Mouse (Mus musculus): Measurements from ENCODE around the gene Rpl38.

Rpl38 gene

GRCm38 (mm10) chr11:114698496-114698895 lies 30.2 kb downstream of the Rpl38 start:
- ChIA-PET CTCF (interaction anchor here in 3 of 4 experiments (0.6 to 1.2 kb wide), 3 partner anchors 31 to 1146 kb away, joined by 3 to 4 read pairs (median 3); partner anchors contain the start of gene Rpl38 (in 1 of the 3)), POLR2A (interaction anchor here in 2 of 4 experiments (0.9 to 5.2 kb wide), 6 partner anchors 12 to 29 kb away, joined by 3 to 37 read pairs (median 8); partner anchors contain the start of gene Dnaic2 (in 1 of the 2))

GRCm38 (mm10) chr11:114699511-114699910 lies 31.2 kb downstream of the Rpl38 start:
- CTCF ChIA-PET = interaction anchor here in 1 of 4 experiments (1.2 kb wide), 1 partner anchor 32 kb away, joined by 3 read pairs; the partner anchor contains the start of gene Rpl38
- POLR2A ChIA-PET = interaction anchor here in 2 of 4 experiments (0.7 to 5.2 kb wide), 12 partner anchors 9 to 38 kb away, joined by 3 to 37 read pairs (median 4); partner anchors contain the start of gene Rpl38 (in 1 of the 2)

DNA sequence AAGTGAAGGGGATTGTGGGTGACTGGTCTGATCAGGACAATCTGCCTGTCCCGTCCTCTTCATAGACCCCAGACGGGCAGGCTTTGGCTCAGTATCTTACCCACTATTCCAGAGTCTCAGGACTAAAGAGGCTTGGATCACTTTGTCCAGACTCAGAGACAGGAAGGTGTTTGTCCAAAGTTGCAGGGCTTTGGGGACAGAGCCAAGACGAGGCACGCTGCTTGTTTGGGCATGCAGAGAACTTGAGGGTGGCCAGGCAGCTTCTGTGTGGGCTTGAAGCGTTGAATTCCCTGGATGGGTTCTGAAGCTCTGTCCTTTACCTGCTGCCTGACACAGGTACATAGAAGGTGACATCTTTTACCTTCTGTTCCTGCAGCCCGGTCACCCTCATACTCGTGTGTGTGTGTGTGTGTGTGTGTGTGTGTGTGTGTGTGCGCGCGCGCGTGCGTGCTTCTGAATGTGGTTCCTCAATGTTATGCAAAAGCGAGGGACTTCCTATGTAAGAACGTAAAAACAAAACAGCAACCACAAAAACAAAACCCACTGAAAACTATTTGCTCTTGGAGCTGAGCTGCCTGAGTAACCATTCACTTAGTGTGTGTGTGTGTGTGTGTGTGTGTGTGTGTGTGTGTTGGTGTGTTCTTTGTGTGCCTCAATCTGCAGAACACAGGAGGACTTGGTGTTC lies 34.1 kb downstream of the Rpl38 start:
- ChIA-PET POLR2A (interaction anchor here in 3 of 4 experiments (0.6 to 1.8 kb wide), 10 partner anchors 7 to 1231 kb away, joined by 3 to 7 read pairs (median 3); no protein-coding TSS in a partner anchor), CTCF (interaction anchor here in 1 of 4 experiments (1.0 kb wide), 1 partner anchor 63 kb away, joined by 3 read pairs; no protein-coding TSS in a partner anchor)

DNA sequence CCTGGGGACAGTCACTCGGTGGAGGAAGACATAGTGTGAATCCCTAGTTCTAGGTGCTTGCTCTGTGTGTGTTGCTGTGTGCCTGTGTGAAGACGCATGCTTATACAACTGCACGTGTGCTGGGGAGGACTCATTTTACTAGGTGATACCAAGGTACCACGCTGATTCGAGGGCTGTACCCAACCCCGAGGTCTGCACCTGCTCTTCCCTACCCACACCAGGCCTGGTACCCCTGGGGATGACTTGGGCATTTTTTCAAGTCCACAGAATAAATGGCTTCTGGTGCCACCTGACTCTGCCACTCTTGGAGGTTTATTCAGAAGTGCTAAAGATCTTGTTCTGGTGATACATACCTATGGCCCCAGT lies 34.7 kb downstream of the Rpl38 start:
- ChIA-PET CTCF (interaction anchor here in 1 of 4 experiments (1.0 kb wide), 1 partner anchor 63 kb away, joined by 3 read pairs; no protein-coding TSS in a partner anchor), POLR2A (interaction anchor here (0.7 to 1.8 kb wide), 8 partner anchors 8 to 1231 kb away, joined by 3 to 7 read pairs (median 3); partner anchors contain the start of gene Rpl38 (in 1 of the 4))

DNA sequence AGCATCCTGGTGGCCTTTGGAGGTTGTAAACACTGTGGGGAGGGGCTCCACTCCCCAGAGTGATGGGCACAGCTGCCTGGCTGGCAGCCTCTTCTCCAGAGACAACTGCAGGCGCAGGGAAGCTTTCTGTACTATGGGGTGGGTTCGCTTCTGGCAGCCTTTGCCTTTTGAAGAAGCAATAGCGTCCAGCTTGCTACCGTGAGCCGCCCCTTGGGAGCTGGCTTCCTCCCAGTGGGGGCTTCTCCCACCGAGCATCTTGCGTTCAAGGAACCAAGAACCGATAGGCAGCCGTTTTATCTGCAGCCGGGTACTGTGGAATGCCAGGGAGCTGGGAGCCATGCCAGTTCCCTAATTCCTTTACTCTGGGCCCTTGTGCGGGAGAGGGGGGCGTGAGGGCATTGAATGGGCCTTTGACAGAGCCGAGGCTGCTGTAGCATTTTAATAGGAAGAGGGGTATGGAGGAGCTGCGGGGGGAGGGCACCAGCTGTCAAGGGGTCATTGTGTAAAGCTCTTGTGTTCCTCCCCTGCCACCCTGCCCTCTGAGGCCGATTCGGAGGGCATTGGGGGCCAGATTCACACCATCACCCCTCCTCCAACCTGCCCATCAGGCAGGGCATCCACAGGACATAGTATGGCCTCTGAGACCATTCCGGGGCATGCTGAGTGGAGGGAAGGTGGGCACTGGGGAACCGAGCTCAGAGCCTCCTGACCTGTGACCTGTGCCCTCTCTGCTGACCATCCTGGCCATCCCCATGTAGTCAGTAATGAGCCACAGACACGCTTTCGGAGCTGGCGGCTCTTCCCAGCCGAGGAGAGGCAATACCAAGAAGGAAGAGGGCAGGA lies 36.0 kb downstream of the Rpl38 start:
- CTCF ChIA-PET = interaction anchor here in 1 of 4 experiments (0.5 kb wide), 1 partner anchor 229 kb away, joined by 6 read pairs; no protein-coding TSS in a partner anchor
- POLR2A ChIA-PET = interaction anchor here in 3 of 4 experiments (0.9 to 2.1 kb wide), 10 partner anchors 9 to 21 kb away, joined by 3 to 8 read pairs (median 4); no protein-coding TSS in a partner anchor

DNA sequence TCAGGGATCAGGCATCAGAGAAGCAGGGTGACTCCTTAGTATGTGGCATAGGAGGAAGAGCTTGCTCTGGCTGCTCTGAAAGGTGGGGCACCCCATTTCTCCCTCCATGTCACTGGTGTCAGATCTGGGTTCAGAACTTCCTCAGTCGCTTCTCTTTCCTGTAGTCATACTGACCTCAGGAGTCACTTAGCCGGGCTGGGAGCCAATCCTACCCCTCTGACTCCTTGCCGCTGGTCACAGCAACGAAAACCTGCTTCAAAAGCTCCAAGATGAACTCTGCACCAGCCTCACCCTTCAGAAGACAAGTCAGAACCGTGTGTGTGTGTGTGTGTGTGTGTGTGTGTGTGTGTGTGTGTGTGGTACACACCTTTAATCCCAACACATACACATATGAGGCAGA lies 38.0 kb downstream of the Rpl38 start:
- CTCF ChIA-PET = interaction anchor here in 2 of 4 experiments (1.2 to 1.5 kb wide), 2 partner anchors 13 to 51 kb away, joined by 3 to 6 read pairs; no protein-coding TSS in a partner anchor

GRCm38 (mm10) chr11:114711393-114711792 lies 43.1 kb downstream of the Rpl38 start:
- ChIA-PET POLR2A (interaction anchor here in 2 of 4 experiments (0.6 to 2.9 kb wide), 7 partner anchors 10 to 27 kb away, joined by 3 to 10 read pairs (median 3); partner anchors contain the start of gene Dnaic2 (in 1 of the 2)), CTCF (interaction anchor here in 2 of 4 experiments (0.6 kb wide), 2 partner anchors 27 to 36 kb away, joined by 3 read pairs; no protein-coding TSS in a partner anchor)

More for the DNA sequence above, 38.0 kb downstream of the Rpl38 start:
- POLR2A ChIA-PET = interaction anchor here (0.6 to 1.9 kb wide), 9 partner anchors 9 to 42 kb away, joined by 3 to 11 read pairs (median 4); partner anchors contain the start of gene Dnaic2 (in 1 of the 4)

GRCm38 (mm10) chr11:114711861-114712260 lies 43.5 kb downstream of the Rpl38 start:
- CTCF ChIA-PET = interaction anchor here in 1 of 4 experiments (0.6 kb wide), 1 partner anchor 35 kb away, joined by 3 read pairs; no protein-coding TSS in a partner anchor
- POLR2A ChIA-PET = interaction anchor here in 2 of 4 experiments (0.6 to 2.9 kb wide), 8 partner anchors 9 to 67 kb away, joined by 3 to 13 read pairs (median 3); partner anchors contain the start of gene Dnaic2 (in 1 of the 2)

DNA sequence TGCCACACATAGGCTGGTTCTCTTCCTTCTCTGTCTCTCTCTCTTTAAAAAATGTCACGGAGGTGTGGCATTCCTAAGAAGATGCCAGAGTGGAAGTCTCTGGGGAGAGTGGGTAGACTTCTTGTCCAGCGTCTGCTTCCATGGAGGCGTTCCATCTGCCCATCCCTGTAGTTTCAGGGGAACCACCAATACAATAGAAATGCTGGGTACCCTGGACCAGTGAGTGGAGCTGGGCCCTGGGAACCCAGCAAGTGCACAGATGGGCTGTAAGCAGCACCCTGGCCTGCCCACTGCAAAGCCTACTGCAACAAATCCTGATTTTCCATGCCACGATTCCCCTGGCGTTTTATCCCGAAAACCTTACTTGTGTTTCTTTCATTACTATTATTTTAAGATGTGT lies 46.2 kb downstream of the Rpl38 start:
- CTCF ChIA-PET = interaction anchor here in 1 of 4 experiments (1.6 kb wide), 1 partner anchor 77 kb away, joined by 4 read pairs; no protein-coding TSS in a partner anchor
- POLR2A ChIA-PET = interaction anchor here in 2 of 4 experiments (0.7 to 0.9 kb wide), 2 partner anchors 8 to 203 kb away, joined by 3 read pairs; no protein-coding TSS in a partner anchor

DNA sequence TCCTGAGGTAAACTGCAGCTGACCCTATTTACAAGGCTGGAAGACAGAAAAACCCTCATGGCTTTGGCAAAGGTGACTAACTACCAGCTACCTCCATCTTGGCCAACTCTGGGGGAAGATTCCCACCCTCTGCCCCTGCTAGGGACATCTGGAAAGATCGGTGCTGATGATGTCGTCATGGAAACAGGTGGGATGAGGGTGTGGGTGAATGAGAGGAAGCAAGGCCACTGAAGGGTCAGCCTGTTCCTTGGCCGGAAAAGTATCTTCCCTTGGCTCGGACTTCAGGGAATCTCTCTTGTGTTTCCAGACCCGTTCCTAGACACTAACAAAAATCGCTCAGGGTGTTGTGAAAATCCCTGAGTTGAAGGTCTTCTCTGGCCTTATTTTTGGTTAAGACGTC lies 47.2 kb downstream of the Rpl38 start:
- CTCF ChIA-PET = interaction anchor here in 1 of 4 experiments (1.6 kb wide), 1 partner anchor 76 kb away, joined by 4 read pairs; no protein-coding TSS in a partner anchor

DNA sequence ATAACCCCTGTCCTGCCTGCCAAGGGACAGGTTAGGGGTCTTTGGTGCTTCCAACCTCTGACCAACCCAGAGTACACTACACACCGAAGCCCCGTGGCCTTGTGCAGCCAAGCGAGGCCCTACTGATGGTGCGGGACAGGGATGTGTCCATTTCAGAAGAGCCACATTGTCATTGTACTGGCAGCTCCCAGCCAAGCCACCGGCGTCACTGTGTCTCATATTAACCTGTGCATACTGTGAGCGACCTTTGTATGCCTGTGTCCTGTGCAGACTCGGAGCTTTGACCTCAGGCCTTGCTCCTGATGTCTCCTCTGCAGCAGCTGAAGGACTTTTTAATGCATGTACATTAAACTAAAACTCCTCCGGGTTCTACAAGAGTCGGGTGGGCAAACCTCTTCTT lies 52.2 kb downstream of the Rpl38 start:
- ChIA-PET POLR2A (interaction anchor here in 3 of 4 experiments (0.5 to 4.1 kb wide), 11 partner anchors 9 to 537 kb away, joined by 3 to 24 read pairs (median 4); no protein-coding TSS in a partner anchor), CTCF (interaction anchor here (0.6 to 1.3 kb wide), 16 partner anchors 19 to 1881 kb away, joined by 3 to 15 read pairs (median 4); partner anchors contain the start of genes Cd300lb (in 1 of the 4) and Rpl38 (in 1 of the 4))

More for the DNA sequence above, 47.2 kb downstream of the Rpl38 start:
- POLR2A ChIA-PET = interaction anchor here in 2 of 4 experiments (0.7 to 1.9 kb wide), 6 partner anchors 9 to 1735 kb away, joined by 3 to 9 read pairs (median 4); partner anchors contain the start of gene Dnaic2 (in 1 of the 2)
